Mouse (Mus musculus) left cerebral cortex, postnatal 25 days (tissue): ENCODE results near the gene Abhd6. TPM values are rescaled to one million over a fixed set of nuclear protein-coding genes. Genes with fewer than 3 reads are reported as not detected.
A peak's percentile ranks its signal among the peaks of the same experiment; 100 is the strongest.

ENCODE experiments used
- DNase-seq, 2 experiments: peaks; one replicate each; pipeline ENCODE4 v3.0.0; 2022; ENCODE audit warnings: low spot score in 2 of 2, mixed read lengths in 1 of 2
- intact Hi-C: fragments of 180-260 bp; cut with DNase I; formaldehyde crosslinking; loops from one replicate; pipeline ENCODE4 v1.15.1; 2025
- total RNA-seq, 2 experiments: library from RNA; stranded (reverse); gene quantifications; 2 replicates each; pipeline ENCODE4 v1.2.3; 2021

Gene Abhd6
- total RNA-seq, 2 experiments from 2014 or later: 71.1 to 80.6 TPM

DNA sequence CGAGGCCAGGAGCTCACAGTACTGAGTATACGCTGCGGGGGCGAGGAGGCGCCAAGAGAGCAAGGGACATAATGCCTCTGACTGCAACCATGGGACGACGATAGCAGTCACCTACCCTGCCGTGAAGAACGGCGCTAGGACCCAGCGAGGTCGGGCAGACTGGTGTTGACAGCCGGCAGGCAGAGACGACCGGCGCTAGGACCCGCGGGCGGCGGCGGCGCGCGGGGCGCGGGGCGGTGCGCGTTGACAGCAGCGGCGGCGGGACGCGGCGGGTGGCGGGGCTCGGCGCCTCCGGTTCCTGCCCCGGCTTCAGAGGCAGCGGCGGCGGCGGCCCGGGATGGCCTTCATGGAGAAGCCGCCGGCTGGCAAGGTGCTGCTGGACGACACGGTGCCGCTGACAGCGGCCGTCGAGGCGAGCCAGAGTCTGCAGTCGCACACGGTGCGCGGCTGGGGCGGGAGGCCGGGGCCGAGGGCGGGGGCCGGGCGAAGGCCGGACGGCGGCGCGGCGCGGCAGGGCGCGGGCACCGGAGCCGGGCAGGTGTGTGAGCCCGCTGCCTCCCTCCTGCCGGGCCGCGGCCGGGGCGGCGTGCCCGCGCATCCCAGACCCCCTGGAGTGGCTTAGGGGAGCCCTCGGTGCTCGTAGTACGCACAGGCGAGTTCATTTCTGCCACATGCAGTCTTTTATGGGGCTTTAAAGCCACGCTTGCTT lies 95.4 kb downstream of the Abhd6 start, which contains the start of gene Pxk:
Pxk (plus strand) TSS at position 234 of the 709 bp plus-strand sequence.
- peak; percentile 95 to 96 for DNase-seq
- intact Hi-C loops: loop anchor here (2.0 to 5.0 kb wide), 2 partner anchors 17 to 114 kb away; partner anchors contain the start of gene Kctd6

GRCm38 (mm10) chr14:8098687-8098995 lies 95.9 kb downstream of the Abhd6 start:
- DNase-seq: no peak
- intact Hi-C loops: loop anchor here (5.0 kb wide), 1 partner anchor 114 kb away; the partner anchor contains the start of gene Kctd6

GRCm38 (mm10) chr14:8099561-8100021 lies 96.9 kb downstream of the Abhd6 start:
- intact Hi-C loops: loop anchor here (5.0 kb wide), 1 partner anchor 113 kb away; the partner anchor contains the start of gene Kctd6
- peak; percentile 26 to 63 for DNase-seq

DNA sequence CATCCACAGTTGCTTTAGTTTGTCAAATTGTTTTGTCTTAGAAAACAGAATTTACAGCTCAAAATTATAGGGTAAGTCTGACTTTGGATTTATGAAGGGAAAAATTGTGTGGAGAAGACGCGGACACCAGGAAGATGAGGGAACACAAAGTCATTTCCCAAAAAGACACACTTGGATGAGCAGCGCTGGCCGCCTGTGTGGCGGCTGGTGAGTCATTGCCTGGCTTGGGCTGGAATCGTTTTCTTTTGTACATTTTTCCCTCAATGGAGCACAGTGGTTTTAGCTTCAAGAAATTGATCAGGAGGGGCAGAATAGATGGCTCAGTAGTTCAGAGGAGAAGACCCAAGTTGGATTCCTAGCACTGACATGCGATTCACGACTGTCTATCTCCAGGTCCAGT lies 99.2 kb downstream of the Abhd6 start:
- intact Hi-C loops: no loop called here
- peak in 1 of 2 experiments; percentile 46 for DNase-seq

DNA sequence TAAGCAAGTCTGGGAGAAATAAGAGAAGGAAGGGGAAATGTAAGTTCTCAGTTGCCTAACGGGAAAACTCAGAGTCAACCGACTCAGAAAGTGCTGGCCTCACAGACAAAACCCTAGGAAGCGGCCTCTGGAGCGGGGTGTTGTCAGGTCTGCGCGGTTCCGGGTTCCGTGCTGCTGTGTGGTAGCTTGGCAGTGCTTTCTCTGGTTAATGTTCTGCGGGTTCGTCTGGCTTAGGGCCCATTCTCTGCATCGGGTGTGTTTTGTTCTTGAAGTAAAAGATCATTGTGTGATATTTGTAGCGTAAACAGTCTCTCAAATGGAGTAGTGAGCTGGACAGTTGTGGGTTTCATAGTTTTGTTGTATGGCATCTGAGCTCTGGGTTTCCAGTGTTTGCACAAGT lies 100.0 kb downstream of the Abhd6 start:
- no peak for DNase-seq
- intact Hi-C loops: no loop called here

Other genes starting within 250 kb of the Abhd6 start
- not detected for gene Gm26661, start 211.3 kb upstream of the Abhd6 start, total RNA-seq
- 10 to 100 TPM; 30.6 to 44.1 TPM for gene Flnb, start 184.9 kb upstream of the Abhd6 start, total RNA-seq
- not detected for gene Gm45521, start 45.6 kb upstream of the Abhd6 start, total RNA-seq
- not detected for gene Dnase1l3, start 8.3 kb upstream of the Abhd6 start, total RNA-seq
- 10 to 100 TPM; 33.3 to 33.8 TPM for gene Rpp14, start 77.5 kb downstream of the Abhd6 start, total RNA-seq
- gene Pxk, start 95.3 kb downstream of the Abhd6 start, total RNA-seq: 10 to 100 TPM; 30.2 to 33.4 TPM
- 100 to 1,000 TPM; 178 to 185 TPM for gene Pdhb, start 170.1 kb downstream of the Abhd6 start, total RNA-seq
- gene Kctd6, start 211.2 kb downstream of the Abhd6 start, total RNA-seq: 10 to 100 TPM; 40.5 to 43.5 TPM